Mouse (Mus musculus) ES-Bruce4 (cell line): ENCODE results near the gene Snrpd2.

Experiments
- CTCF ChIP-seq: IDR thresholded peaks from one replicate; pipeline ENCODE4 v1.8.1; 2011; ENCODE audit warnings: low read depth, low read length
- EP300 ChIP-seq: IDR thresholded peaks from 2 replicates; pipeline ENCODE4 v1.6.1; 2011; ENCODE audit warnings: low read depth, low read length; ENCODE audit not compliant: insufficient read depth
- POLR2A ChIP-seq: IDR thresholded peaks from one replicate; pipeline ENCODE4 v1.8.1; 2011; ENCODE audit warnings: low read length; ENCODE audit not compliant: insufficient read depth

DNA sequence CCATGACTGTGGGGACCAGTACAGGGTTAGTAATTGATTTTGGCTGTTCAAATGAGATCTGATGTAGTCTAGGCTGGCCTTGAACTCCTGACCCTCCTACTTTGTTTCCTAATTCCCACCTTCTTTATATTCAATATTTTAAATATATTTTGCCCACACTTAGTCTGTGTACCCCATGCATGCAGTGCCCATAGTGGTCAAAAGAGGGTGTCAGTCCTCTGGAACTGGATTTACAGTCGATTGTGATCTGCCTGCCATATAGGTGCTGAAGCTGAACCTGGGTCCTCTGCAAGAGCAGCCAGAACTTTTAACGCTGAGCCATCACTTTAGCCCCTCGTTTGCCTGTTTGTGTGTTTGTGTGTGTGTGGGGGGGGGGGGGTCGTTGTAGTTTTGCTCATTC lies 18.9 kb upstream of the Snrpd2 start:
- TF ChIP-seq EP300 (no peak), CTCF (no peak), POLR2A (no peak)
